Mouse (Mus musculus) brown adipose tissue, adult 24 weeks (tissue): ENCODE results near the gene Lcn2. TPM values are rescaled to one million over a fixed set of nuclear protein-coding genes. Genes with fewer than 3 reads are reported as not detected.

Experiments used
- polyA plus RNA-seq: library from polyadenylated mRNA; stranded (reverse); fragments of >200 nt; gene quantifications from 2 replicates; pipeline ENCODE4 v1.2.4, GENCODE M21; 2012; ENCODE audit not compliant: missing spikeins, insufficient read depth, insufficient read length

The Lcn2 gene
- polyA plus RNA-seq, 1 experiment, result 2.7 TPM

Other genes starting within 250 kb of the Lcn2 start
- gene Prrc2b, start 237.2 kb downstream of the Lcn2 start, polyA plus RNA-seq, result 14.6 and 15.1 TPM in 2 replicates
- 23.7 and 25.1 TPM in 2 replicates for gene Pomt1, start 151.7 kb downstream of the Lcn2 start, polyA plus RNA-seq
- gene Uck1, start 128.1 kb downstream of the Lcn2 start, polyA plus RNA-seq, result 292 and 332 TPM in 2 replicates
- 51.9 and 57.6 TPM in 2 replicates for gene Golga2, start 100.9 kb downstream of the Lcn2 start, polyA plus RNA-seq
- gene Swi5, start 100.2 kb downstream of the Lcn2 start, polyA plus RNA-seq, result 679 and 786 TPM in 2 replicates
- 18.7 and 22.4 TPM in 2 replicates for gene Ciz1, start 35.9 kb downstream of the Lcn2 start, polyA plus RNA-seq
- gene Dnm1, start 34.9 kb downstream of the Lcn2 start, polyA plus RNA-seq, result 2.6 and 7.4 TPM in 2 replicates
- gene 1110008P14Rik, start 6.3 kb downstream of the Lcn2 start, polyA plus RNA-seq, result 296 and 402 TPM in 2 replicates
- 87.7 and 101 TPM in 2 replicates for gene Ptges2, start 7.6 kb upstream of the Lcn2 start, polyA plus RNA-seq
- gene Naif1, start 62.2 kb upstream of the Lcn2 start, polyA plus RNA-seq, result 1.8 and 2.1 TPM in 2 replicates
- gene Slc25a25, start 63.2 kb upstream of the Lcn2 start, polyA plus RNA-seq, result 9.2 and 11.0 TPM in 2 replicates
- 6.3 and 15.4 TPM in 2 replicates for gene Fam102a, start 147.1 kb upstream of the Lcn2 start, polyA plus RNA-seq
- gene Dpm2, start 182.6 kb upstream of the Lcn2 start, polyA plus RNA-seq, result 31.2 and 37.5 TPM in 2 replicates
- gene Pip5kl1, start 186.5 kb upstream of the Lcn2 start, polyA plus RNA-seq, result not detected in 2 replicates
- not detected in 2 replicates for gene 9430097D07Rik, start 187.4 kb upstream of the Lcn2 start, polyA plus RNA-seq
- 2.4 and 3.0 TPM in 2 replicates for gene St6galnac4, start 198.8 kb upstream of the Lcn2 start, polyA plus RNA-seq
- 79.5 and 87.3 TPM in 2 replicates for gene St6galnac6, start 211.5 kb upstream of the Lcn2 start, polyA plus RNA-seq
- 87.5 and 109 TPM in 2 replicates for gene Ak1, start 233.5 kb upstream of the Lcn2 start, polyA plus RNA-seq